Mouse (Mus musculus) heart, adult 18-20 months (tissue): Measurements from ENCODE around the gene Olfr297. TPM values are rescaled to one million over a fixed set of nuclear protein-coding genes. Genes with fewer than 3 reads are reported as not detected.

Experiments used
- DNase-seq, 2 experiments: peaks; one replicate each; pipeline ENCODE4 v3.0.0; 2021 to 2022; ENCODE audit warnings: mixed read lengths in 1 of 2
- long read RNA-seq, 2 experiments: library from polyadenylated mRNA; stranded (forward); transcript quantifications; one replicate each; pipeline ENCODE4 v2.0.0; 2021
- total RNA-seq, 2 experiments: library from RNA; stranded (reverse); gene quantifications; 2 replicates each; pipeline ENCODE4 v1.2.3; 2021

The Olfr297 gene
- total RNA-seq = not detected
- long read RNA-seq, experiment 1 = 0 reads
- long read RNA-seq, experiment 2 = 0 reads

GRCm38 (mm10) chr7:86519668-86520067, at the start of gene Olfr297:
TSS of gene Olfr297 (plus strand) at chr7:86519968.
- no peak for DNase-seq

DNA sequence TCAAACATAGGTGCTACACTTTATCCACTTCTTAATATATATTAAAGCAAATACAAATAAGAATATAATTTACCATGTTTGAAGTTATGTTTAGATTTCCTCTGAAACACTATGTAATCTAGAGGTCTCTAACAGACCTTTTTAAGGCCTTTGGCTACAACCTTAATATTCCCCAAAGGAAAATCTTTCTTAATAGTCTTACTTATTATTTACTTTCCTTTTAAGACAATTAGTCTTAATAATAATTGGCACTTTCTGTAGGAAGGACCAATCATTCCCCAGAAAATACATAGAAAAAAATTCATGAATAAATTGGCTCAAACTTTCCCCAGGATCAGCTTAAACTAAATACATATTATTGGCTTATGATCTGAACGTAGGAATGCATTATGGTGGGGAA, 27.4 kb upstream of the Olfr297 start, which contains the start of gene Olfr298:
Olfr298 (minus strand) TSS at position 101 of the 400 bp plus-strand sequence.
- no peak for DNase-seq

Other genes with a start within 250 kb of the Olfr297 start
- gene Olfr310, start 242.8 kb upstream of the Olfr297 start, total RNA-seq = not detected
- gene Olfr309, start 206.3 kb upstream of the Olfr297 start, total RNA-seq = not detected
- not detected for gene Olfr308, start 194.3 kb upstream of the Olfr297 start, total RNA-seq
- not detected for gene Olfr307, start 182.4 kb upstream of the Olfr297 start, total RNA-seq
- not detected for gene Olfr305, start 153.0 kb upstream of the Olfr297 start, total RNA-seq
- gene Olfr304, start 133.3 kb upstream of the Olfr297 start, total RNA-seq = not detected
- not detected for gene Olfr303, start 122.2 kb upstream of the Olfr297 start, total RNA-seq
- gene Olfr301, start 116.1 kb upstream of the Olfr297 start, total RNA-seq = not detected
- gene Olfr299, start 60.0 kb upstream of the Olfr297 start, total RNA-seq = not detected
- not detected for gene Olfr298, start 27.5 kb upstream of the Olfr297 start, total RNA-seq
- not detected for gene Olfr295, start 63.9 kb downstream of the Olfr297 start, total RNA-seq
- not detected for gene Olfr294, start 96.7 kb downstream of the Olfr297 start, total RNA-seq
- not detected for gene Olfr293, start 129.1 kb downstream of the Olfr297 start, total RNA-seq
- not detected for gene Olfr292, start 168.4 kb downstream of the Olfr297 start, total RNA-seq